Mouse (Mus musculus): Measurements from ENCODE around the gene Ola1.

GRCm38 (mm10) chr2:73263172-73263765 is 44.5 kb upstream of the Ola1 start:
- TF ChIP-seq POLR2A (IDR thresholded peaks at IDR 0.05; ENCODE audit: control insufficient read depth, low read depth, low read length) (no peak), CTCF (IDR thresholded peaks at IDR 0.05; ENCODE audit: control insufficient read depth, insufficient read depth, insufficient replicate concordance, low read depth, low read length) (no peak)

All from testis, adult 2 months (tissue).